Mouse (Mus musculus): ENCODE data around the gene Sav1.

The Sav1 gene

GRCm38 (mm10) chr12:69986786-69987497, at the start of gene Sav1:
TSS of gene Sav1 (minus strand) at chr12:69987002.
- peak; percentile 70 for DNase-seq (ENCODE audit: low read depth, low spot score)

GRCm38 (mm10) chr12:70026233-70026632, 39.4 kb upstream of the Sav1 start:
- no peak for DNase-seq (ENCODE audit: low read depth, low spot score)

GRCm38 (mm10) chr12:70025431-70025830, 38.6 kb upstream of the Sav1 start:
- no peak for DNase-seq (ENCODE audit: low read depth, low spot score)

- no peak for DNase-seq (ENCODE audit: low read depth, low spot score)
Measured at GRCm38 (mm10) chr12:70023580-70023979, 36.8 kb upstream of the Sav1 start.

- peak; percentile 55 for DNase-seq (ENCODE audit: low read depth, low spot score)
Measured at GRCm38 (mm10) chr12:70018153-70018552, 31.4 kb upstream of the Sav1 start.

GRCm38 (mm10) chr12:70015936-70016335, 29.1 kb upstream of the Sav1 start:
- DNase-seq (ENCODE audit: low read depth, low spot score), result no peak

GRCm38 (mm10) chr12:70011681-70012080, 24.9 kb upstream of the Sav1 start:
- no peak for DNase-seq (ENCODE audit: low read depth, low spot score)

GRCm38 (mm10) chr12:70010356-70010755, 23.6 kb upstream of the Sav1 start:
- DNase-seq (ENCODE audit: low read depth, low spot score), result no peak

GRCm38 (mm10) chr12:70005103-70005502, 18.3 kb upstream of the Sav1 start:
- no peak for DNase-seq (ENCODE audit: low read depth, low spot score)

GRCm38 (mm10) chr12:69998186-69998983, 11.6 kb upstream of the Sav1 start:
- DNase-seq (ENCODE audit: low read depth, low spot score), result no peak

- no peak for DNase-seq (ENCODE audit: low read depth, low spot score)
Measured at GRCm38 (mm10) chr12:69995382-69995781, 8.6 kb upstream of the Sav1 start.

GRCm38 (mm10) chr12:69986241-69986762, 500 bp downstream of the Sav1 start:
- DNase-seq (ENCODE audit: low read depth, low spot score), result peak; percentile 56

GRCm38 (mm10) chr12:69985546-69985945, 1.3 kb downstream of the Sav1 start:
- no peak for DNase-seq (ENCODE audit: low read depth, low spot score)

- peak; percentile 28 for DNase-seq (ENCODE audit: low read depth, low spot score)
Measured at GRCm38 (mm10) chr12:69982874-69983273, 3.9 kb downstream of the Sav1 start.

GRCm38 (mm10) chr12:69977376-69977998, 9.3 kb downstream of the Sav1 start:
- DNase-seq (ENCODE audit: low read depth, low spot score), result no peak

- no peak for DNase-seq (ENCODE audit: low read depth, low spot score)
Measured at GRCm38 (mm10) chr12:69976688-69977087, 10.1 kb downstream of the Sav1 start.

GRCm38 (mm10) chr12:69973666-69974065, 13.1 kb downstream of the Sav1 start:
- DNase-seq (ENCODE audit: low read depth, low spot score), result no peak

- no peak for DNase-seq (ENCODE audit: low read depth, low spot score)
Measured at GRCm38 (mm10) chr12:69968154-69968553, 18.6 kb downstream of the Sav1 start.

- DNase-seq (ENCODE audit: low read depth, low spot score), result no peak
Measured at GRCm38 (mm10) chr12:69967112-69967511, 19.7 kb downstream of the Sav1 start.

GRCm38 (mm10) chr12:69966071-69966470, 20.7 kb downstream of the Sav1 start:
- no peak for DNase-seq (ENCODE audit: low read depth, low spot score)

- DNase-seq (ENCODE audit: low read depth, low spot score), result no peak
Measured at GRCm38 (mm10) chr12:69965644-69966043, 21.2 kb downstream of the Sav1 start.

GRCm38 (mm10) chr12:69963141-69963540, 23.7 kb downstream of the Sav1 start:
- DNase-seq (ENCODE audit: low read depth, low spot score), result no peak

Measured in CD4-positive helper T cell, adult 2 months (primary cell).